Mouse (Mus musculus) adrenal gland, postnatal 36 days (tissue): ENCODE data around the gene Sectm1b. TPM values are rescaled to one million over a fixed set of nuclear protein-coding genes. Genes with fewer than 3 reads are reported as not detected.
"Not testable (repeated sequence)": the region's sequence is repeated elsewhere in the genome, so short reads cannot be mapped to it uniquely, and the experiment has no call there.

ENCODE experiments used
- DNase-seq, 2 experiments: peaks; one replicate each; pipeline ENCODE4 v3.0.0; 2021; ENCODE audit warnings: mixed read lengths in 1 of 2
- total RNA-seq, 2 experiments: library from RNA; stranded (reverse); gene quantifications; 2 replicates each; pipeline ENCODE4 v1.2.3; 2021

Gene Sectm1b
- total RNA-seq, 2 experiments from 2014 or later, result not detected

DNA sequence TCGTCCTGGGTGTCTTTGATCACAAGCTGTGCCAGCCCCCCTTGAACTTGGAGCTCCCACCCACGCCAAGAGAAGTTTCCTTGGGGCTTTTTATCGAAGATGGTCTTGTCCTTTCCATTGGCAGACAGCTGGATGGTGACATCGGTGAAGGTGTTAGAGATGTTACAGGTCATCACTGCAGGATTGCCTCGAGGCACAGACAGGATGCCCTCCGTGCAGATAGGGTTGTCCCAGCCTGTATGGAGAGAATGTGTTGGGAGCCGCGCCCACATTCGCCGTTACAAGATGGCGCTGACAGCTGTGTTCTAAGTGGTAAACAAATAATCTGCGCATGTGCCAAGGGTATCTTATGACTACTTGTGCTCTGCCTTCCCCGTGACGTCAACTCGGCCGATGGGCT is 6.3 kb upstream of the Sectm1b start:
- not testable (repeated sequence) for DNase-seq

DNA sequence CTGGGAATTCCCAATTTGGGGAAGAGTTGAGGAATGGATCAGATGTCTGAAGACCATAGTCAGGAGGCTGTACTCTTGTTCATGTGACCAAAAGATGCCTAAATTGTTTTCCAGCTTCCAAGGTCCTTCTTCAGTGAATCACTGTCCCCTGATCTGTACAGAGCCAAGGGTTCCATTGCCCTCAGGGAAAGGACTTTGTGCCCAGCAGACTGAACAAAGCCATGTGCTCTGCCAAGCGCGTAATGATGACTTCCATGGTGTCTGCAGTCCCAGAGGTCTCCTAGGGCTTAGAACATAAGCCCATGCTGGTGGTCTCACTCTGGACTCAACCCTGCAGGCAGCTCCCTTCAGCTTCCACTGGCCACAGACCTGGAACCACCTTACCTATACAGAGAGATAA is 4.5 kb upstream of the Sectm1b start:
- no peak for DNase-seq

DNA sequence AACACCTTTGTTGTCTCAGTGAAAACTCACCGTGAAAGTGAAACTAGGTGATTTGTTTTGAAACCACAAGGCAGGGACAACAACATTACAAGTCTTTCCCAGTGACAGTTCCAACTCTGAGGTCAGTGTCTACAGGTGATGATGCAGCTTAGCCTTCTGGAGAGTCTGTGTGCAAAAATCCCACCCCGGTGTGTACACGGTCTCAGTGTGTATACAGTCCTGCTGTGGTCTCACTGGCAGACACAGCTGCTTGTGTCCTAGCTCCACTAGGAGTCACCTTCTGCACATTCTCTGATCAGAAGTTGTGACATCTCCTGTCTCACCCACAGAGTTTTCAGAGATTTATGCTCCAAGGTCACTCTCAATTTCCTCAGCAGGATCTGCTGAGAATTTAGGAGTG is 828 bp upstream of the Sectm1b start:
- DNase-seq, result peak; percentile 18 to 43

DNA sequence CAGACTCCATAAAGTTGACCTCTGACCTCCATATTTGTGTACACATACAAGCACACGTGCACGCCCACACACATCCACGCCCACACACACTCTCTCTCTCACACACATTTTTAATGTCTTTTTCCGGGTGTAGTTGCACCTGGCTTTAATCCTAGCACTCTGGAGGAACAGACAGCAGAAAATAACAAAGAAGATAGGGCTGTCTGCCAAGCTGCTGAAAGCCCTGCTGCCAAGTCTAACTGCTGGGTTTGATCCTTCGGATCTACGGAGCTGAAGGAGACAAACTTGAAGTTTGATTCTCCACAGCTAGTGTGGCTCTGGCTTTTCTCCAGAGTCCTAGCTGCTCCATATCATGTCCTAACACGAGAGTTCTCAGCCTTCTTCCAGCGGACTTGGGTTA is 1.8 kb downstream of the Sectm1b start:
- DNase-seq, result no peak

DNA sequence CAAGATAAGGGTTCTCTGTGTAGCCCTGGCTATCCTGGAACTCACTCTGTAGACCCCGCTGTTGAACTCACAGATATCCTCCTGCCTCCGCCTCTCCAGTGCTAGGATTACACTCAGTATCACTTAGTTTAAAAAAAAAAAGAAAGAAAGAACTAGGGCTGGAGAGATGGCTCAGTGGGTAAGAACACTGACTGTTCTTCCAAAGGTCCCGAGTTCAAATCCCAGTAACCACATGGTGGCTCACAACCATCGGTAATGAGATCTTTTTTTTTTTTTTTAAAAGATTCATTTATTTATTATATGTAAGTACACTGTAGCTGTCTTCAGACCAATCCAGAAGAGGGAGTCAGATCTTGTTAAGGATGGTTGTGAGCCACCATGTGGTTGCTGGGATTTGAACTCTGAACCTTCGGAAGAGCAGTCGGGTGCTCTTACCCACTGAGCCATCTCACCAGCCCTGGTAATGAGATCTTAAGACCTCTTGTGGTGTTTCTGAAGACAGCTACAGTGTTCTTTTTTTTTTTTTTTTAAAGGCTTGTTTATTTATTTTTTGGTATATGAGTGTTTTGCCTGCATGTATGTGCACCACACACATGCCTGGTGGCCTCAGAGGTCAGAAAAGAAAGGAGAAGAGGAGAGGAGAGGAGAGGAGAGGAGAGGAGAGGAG is 2.8 kb downstream of the Sectm1b start:
- not testable (repeated sequence) for DNase-seq

DNA sequence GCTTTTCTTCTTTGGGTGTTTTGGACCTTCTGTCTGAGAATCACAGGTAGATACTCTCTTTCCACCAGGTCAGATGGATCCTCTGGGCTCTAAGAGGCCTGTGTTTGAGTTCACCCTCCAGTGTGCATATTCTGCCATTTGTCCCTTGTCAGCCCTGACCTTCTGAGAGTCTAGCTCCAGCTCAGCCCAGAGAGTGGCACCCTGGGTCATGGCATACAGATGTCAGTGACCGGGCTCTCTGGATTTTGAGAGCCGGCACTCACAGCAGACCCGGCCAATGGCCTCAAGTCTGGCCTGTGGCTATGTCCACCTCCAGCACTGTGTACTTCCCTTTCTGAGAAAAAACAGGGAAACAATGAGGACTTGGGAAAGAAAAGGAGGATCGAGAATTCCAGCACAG is 3.9 kb downstream of the Sectm1b start:
- DNase-seq, result no peak

DNA sequence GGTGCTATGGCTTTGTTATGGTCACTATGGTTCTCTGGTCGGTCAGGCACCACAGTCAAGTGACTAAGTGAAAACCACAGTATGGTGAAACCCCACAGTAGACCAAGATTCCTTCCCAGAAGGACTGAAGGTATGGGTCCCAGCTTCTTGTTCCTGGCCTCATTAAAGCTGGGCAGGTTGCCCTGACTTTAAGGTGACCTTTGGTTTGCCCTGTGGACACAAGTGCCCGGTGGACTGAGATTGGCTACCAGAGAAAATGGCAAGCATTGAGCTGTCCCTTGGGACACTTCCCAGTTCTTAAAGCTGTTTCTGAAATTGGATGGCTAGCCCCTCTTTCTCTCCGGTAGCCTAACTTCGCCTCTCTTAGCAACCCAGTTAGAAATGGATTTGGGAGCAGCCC is 4.4 kb downstream of the Sectm1b start:
- no peak for DNase-seq

DNA sequence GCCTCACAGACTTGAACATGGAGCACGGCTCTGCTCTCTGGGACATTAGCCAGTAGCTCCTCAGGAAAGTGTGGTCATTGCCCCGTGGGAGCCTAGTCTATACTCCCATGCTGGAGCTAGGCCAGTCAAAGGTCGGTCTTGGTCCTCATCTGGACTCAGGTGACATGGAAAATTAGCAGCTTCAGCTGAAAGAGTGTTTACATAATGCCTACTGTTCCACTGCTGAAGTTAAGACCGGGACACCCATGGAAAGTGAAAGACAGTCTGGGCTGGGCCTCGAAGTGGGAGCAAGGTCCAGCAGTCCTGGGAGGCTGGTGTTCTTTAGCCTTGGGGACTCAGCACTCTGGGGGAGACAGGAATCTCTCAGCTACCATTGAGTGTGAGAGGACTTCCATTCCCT is 5.2 kb downstream of the Sectm1b start:
- DNase-seq, result no peak

DNA sequence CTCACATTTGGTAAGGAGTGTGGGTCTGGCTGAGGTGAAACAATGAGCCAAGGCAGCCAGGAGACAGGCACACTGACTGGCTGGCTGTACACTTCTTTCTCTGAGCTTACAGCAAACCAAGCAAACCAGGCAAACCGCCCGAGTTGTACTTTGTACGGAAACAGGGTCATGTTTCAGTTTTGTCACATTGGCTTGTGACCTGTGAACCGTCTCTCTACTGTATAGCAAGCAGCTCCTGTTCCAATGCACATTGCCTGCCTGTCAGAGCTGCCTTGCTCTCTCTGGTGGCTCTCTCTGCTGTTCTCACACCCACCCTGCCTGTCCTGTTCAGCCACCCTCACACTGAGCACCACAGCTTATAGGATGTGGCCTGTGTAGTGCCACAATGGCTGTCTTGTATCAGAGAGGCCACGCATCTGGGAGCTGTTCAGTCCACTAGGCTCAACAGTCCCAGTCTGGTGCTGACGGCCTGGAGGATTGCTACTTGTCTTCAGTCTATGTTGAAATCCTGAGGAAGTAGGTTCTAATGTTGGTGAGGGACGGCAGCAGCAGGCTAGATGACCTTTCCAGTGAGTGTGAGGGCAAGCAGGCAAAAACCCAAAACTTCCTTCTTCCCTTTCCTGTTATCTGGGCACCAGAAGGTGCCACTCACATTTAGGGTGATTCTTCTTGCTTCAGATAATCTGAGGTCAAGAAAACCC is 6.7 kb downstream of the Sectm1b start:
- DNase-seq, result no peak

DNA sequence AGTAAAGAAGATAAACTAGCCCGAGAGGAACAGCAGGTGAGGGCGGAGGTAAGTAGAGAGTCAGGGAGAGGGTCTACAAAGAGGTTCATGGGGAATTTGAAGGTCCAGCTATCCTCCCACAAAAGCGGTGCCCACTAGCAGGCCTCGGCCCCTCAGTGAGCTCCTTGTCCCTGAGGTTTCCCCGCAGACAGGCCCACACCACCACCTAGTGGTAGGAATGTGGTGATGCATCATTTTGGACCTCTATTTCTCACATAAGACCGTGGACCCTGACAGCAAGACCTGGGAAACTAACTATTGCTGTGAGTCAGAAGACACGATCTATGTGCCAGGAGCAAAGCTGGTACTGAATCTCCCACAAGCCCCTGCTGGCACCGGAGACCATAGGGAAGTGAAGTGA is 9.8 kb downstream of the Sectm1b start:
- DNase-seq, result peak; percentile 72 to 84

DNA sequence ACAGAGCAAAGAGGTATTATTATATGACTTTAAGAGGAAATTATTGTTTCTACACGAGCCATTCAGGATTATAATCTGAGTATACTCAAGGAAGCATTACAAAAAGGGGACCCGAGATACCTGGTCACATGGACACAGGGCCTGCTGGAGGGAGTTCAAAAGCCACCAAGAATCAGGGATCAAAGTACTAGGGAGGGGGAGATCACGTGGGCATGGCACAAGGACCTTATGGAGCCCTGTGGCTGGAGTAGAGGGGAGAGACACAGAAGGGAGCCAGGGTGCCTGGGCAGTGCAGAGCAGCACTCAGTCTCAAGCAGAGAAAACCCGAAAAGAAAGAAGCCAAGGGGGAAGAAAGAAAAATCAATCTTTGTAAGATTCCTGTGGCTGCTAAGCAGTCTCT is 11.0 kb downstream of the Sectm1b start:
- DNase-seq, result no peak

DNA sequence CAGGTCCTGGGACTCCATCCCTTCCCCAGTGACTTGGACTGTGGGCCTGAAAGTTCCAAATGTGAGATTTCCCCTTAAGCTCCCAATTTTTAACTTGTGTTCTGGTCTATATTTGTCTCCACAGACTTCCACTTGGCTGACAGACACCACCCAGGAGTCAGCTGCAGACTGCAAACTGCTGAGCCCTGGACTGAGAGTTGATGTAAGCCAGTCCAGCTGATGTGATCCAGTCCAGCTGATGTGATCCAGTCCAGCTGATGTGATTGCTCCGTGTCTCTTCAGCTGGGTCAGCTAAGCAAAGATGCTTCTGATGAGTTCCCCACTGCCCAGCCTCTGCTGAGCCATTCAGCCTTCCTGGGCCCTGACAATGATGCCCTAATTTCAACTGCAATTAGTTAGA is 11.6 kb downstream of the Sectm1b start:
- no peak for DNase-seq

DNA sequence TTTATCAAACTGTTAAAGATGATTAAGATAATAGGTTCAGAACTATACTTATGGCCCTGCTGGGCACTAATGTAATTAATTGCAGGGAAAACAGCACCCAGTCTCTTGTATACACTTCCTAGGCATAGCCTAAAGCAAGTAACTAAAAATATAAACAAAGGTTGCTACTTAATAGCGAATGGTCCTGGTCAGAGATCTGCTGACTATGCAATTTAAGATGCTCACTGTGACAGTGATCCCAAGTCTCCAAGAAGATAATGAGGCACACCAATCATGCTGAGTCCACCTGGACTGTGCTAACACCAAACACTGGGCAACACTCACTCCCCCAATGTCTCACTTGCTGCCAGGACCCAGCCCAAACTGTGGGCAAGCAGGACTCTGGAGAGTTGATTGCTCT is 13.5 kb downstream of the Sectm1b start:
- no peak for DNase-seq

DNA sequence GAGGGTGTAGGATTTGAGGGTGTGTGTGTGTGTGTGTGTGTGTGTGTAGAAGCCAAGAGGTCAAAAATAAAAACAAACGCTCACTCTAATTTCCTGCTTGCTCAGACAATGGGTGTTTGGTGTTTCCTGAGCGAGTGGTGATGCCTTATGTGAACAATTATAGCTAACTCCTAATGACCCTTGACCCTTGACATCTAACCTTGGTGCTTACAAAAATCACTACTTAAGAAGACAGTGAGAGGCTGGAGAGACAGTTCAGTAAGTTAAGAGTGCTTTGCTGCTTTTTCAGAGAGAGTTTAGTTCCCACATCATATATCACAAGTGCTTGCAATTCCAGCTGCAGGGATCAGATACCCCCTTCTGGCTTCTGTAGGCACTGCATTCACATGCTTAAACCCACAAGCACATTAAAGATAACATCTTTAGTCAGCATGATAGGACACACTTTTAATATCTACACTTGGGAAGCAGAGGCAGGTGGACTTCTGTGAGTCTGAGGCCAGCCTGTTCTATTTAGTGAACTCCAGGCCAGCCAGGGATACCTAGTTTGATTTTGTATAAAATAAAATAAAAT is 15.5 kb downstream of the Sectm1b start:
- DNase-seq, result peak; percentile 15 to 31

DNA sequence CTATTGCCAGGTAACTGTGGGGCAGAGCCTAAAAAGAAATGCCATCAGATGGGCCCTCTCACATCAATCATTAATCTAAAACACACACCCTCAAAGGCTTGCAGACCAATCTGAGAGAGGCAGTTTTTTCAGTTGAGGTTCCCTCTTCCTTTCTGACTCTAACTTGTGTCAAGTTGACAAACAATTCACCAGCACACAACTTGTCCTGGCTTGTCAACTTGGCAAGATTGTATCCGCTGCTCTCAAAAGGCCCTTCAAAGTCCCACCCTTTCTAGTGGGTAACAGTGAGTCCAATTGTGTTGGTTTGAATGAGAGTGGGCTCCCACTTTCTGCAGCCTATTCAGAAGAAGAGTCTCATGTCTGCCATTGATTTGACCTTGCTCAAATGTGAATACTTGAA is 18.1 kb downstream of the Sectm1b start:
- DNase-seq, result no peak

DNA sequence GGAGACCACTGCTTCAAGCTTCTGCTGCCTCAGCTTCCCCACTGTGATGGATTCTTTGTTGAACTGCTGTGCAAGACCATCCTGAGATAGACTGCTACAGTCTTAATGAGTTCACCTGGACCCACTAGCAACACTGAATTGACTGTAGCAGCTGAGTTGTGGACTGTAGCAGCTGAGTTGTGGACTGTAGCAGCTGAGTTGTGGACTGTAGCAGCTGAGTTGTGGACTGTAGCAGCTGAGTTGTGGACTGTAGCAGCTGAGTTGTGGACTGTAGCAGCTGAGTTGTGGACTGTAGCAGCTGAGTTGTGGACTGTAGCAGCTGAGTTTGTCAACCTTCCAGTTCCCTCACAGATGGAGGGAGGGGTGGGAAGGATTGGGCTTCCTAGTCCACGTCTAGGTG is 20.3 kb downstream of the Sectm1b start:
- DNase-seq, result not testable (repeated sequence)

DNA sequence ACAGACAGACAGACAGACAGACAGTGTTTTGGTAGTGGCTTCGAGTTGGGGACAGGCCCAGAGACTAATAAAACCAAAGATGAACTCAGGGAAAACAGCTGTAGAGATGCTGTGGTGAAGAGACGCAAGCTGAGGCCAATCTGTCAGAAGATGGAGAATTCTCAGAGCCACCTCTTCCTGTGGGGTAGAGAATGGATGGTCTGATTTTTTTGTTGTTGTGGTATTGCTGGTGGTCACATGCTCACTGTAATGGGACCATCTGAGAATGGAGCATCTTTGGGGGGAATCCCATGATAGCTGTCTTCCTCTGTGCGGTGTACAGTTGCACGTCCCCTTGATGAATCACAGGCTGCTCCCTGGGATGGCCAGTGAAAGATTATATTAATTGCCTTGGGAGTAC is 20.9 kb downstream of the Sectm1b start:
- DNase-seq, result no peak

DNA sequence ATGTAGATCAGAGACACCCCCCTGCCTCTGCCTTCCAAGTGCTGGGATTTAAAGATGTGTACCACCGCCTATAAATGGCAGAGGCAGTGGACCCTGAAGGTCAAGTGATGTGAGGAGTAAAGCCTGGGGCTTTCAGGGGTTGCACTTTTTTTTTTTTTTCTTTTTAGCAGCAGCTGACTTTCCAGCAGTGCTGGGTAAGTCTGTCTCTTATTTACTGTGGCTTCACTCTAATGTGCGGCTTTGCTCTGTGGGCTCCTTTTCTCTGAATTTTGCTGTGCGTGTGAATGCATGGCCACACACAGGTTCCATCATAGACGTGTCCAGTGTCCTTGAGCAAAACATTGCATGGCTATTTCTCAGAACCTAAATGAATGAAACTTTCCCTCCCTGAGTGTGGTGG is 21.7 kb downstream of the Sectm1b start:
- no peak for DNase-seq

DNA sequence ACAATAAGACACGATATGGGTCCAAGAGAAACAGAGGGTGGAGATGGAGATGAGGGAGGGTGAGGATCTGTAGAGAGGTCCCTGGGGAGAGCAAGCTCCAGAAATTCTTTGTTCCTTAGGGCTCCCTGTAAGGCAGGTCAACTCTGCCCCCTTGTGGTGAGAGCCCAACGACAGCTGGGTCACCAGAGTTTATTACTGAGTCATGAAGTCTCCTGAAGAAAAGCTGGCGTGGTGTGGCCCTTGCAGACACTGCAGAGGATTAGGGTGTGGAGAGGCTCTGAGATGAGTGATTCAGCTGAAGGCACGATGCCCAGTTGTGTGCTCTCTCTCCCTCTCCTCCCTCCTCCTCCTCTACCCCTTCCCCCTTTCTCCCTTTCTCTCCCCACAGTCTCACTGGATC is 22.2 kb downstream of the Sectm1b start:
- DNase-seq, result peak; percentile 91 to 92

DNA sequence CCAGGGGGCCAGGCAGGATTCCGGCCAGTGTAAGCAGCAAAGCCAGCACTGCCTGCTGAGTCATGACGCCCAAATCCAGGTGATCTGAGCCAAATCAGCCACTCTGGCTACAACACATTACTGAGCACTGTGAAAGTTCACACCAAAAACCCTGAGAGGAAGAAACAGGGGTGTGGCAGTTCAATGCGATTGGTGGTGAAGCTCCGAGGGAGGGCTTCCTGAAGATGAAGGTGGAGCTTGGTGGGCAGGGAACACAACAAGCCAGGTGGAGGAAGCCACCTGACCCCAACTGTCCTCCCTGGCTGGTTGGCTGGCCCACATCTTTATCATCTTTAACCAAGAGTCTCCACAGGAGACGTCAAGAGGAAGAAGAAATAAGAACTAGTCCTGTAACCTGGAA is 24.1 kb downstream of the Sectm1b start, which contains the start of gene Cd7:
Cd7 (minus strand) TSS at position 117 of the 400 bp plus-strand sequence.
- DNase-seq, result no peak

DNA sequence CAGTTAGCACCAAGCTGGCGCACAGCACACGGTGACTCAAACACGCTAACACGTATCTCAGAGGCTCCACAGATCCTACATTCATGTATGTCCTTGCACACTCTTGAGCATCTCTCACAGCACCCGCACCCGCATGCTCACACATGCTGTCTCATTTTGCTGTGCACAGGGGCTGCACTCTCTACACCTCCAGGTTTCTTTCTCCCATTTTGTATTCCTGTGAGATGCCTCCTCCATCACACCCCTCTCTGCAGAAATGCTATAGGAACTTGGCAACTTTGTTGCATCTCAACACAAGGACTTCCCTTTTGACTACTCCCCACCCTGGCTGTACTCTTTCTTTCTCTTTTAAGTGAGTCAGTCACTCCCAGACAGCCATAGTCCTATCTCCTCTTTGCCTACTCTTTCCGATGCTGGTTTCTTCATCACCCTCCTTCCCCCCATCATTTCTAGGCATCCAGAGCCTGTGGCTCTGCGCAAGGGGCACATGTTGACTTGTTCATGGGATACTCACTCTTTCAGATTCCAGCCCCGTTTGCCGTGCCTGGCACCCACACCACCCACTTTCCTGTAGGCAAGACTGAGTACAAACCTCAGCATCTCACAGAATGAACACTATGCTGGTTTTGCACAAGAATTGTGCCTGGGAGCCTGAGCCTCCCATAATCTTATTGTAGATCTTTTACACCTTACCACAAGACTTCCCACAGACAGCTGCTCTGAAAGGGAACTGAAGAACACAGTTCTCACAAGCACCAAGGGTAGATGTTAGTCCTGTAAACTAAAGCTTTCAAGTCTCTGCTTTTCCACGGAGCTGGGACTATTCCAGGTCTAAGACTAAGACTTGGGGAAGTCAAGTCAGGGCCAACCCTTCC is 24.8 kb downstream of the Sectm1b start:
- DNase-seq, result no peak

DNA sequence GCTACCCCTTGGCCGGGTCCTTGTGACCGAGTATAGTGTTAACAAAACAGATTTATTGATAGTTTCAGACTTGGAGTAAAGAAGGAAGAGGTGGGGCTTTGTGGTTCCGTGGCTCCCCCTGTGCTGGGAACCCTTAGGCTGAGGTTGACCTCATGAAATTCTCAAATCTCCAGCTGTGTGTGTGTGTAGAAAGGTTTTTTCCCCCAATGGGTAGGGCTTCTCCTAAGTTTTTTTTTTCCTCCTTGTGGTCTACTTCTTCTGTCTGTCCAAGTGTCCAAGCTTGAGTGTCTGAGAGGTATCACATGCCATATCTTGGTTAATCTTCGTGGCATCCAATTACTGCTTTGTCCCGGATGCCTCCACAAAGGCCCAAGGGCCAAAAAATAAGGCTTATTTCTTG is 30.3 kb downstream of the Sectm1b start:
- DNase-seq, result no peak

DNA sequence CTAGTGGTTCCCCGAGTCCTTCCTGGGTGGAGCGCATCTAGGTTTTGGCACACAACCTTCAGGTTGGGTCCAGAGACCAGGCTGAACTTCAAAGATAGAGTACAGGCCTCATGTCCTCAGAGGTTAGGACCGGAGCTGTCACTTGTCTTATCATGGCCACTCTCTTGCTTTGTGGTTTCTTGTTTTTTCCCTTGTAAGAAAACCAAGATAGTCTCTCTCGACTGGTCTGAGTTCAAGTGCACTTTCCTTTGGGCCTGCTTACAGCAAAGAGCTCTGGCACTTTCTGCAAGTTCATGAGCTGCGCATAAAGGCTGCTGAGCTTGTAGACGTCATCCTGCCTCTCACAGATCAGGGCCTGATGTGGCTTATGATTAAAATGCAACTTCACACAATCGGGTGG is 36.1 kb downstream of the Sectm1b start:
- no peak for DNase-seq
